Mouse (Mus musculus) CH12.LX (cell line): ENCODE results near the gene Tbcb. TPM values are rescaled to one million over a fixed set of nuclear protein-coding genes. Genes with fewer than 3 reads are reported as not detected.

Source experiments
- DNase-seq: peaks from one replicate; pipeline ENCODE4 v3.0.0-alpha.2; 2013; ENCODE audit errors: extremely low read depth
- H3K27ac ChIP-seq: 2 replicates; pipeline ENCODE4 v1.5.1; 2012; ENCODE audit warnings: low read depth, mild to moderate bottlenecking, control low read depth, moderate library complexity; ENCODE audit not compliant: insufficient read depth
- H3K27me3 ChIP-seq: replicated peaks from 2 replicates; pipeline ENCODE3; 2012; ENCODE audit warnings: inconsistent platforms
- H3K36me3 ChIP-seq, 2 experiments: replicated peaks in 1 of 2; 2 replicates each; pipeline versions ENCODE3 to v1.6.1; 2012; ENCODE audit warnings: inconsistent platforms in 1 of 2, low read length in 1 of 2, mild to moderate bottlenecking in 1 of 2, mixed read lengths in 1 of 2, moderate library complexity in 1 of 2; ENCODE audit not compliant: control insufficient read depth in 1 of 2, insufficient read depth in 1 of 2
- H3K4me1 ChIP-seq, 2 experiments: 2 replicates each; pipeline ENCODE4 v1.6.1; 2012; ENCODE audit warnings: inconsistent platforms in 1 of 2, moderate library complexity in 1 of 2; ENCODE audit not compliant: insufficient read depth in 2 of 2, control insufficient read depth in 1 of 2
- H3K4me2 ChIP-seq: 2 replicates; pipeline ENCODE4 v1.6.1; 2012; ENCODE audit warnings: low read depth, mild to moderate bottlenecking, control low read depth; ENCODE audit not compliant: poor library complexity, insufficient read depth, severe bottlenecking
- H3K4me3 ChIP-seq, 3 experiments: fragments of 150-350 bp in 1 of 3; sonication (generic) in 1 of 3; replicated peaks in 1 of 3; 2 replicates each; pipeline versions ENCODE3 to v1.5.1; 2011 to 2012; ENCODE audit warnings: low read depth in 2 of 3, low read length in 2 of 3, mild to moderate bottlenecking in 2 of 3, moderate library complexity in 2 of 3, control low read depth in 1 of 3, improper control_type of control experiment in 1 of 3, inconsistent platforms in 1 of 3, mixed read lengths in 1 of 3; ENCODE audit not compliant: poor library complexity in 1 of 3
- H3K79me2 ChIP-seq: replicated peaks from 2 replicates; pipeline ENCODE4 v1.6.1; 2012; ENCODE audit warnings: mild to moderate bottlenecking, moderate library complexity; ENCODE audit not compliant: control insufficient read depth, poor library complexity, insufficient read depth, severe bottlenecking; ENCODE audit errors: extremely low read depth
- H3K9ac ChIP-seq: 2 replicates; pipeline ENCODE4 v1.6.1; 2012; ENCODE audit warnings: low read depth, mild to moderate bottlenecking, control low read depth, moderate library complexity; ENCODE audit not compliant: insufficient read depth
- H3K9me3 ChIP-seq: replicated peaks from 2 replicates; pipeline ENCODE3; 2012; ENCODE audit warnings: low read length, inconsistent platforms, mixed read lengths
- CHD2 ChIP-seq: IDR thresholded peaks from 2 replicates; pipeline ENCODE4 v1.6.1; 2011; ENCODE audit warnings: low read length, improper control_type of control experiment
- CTCF ChIP-seq, 2 experiments: IDR thresholded peaks in 1 of 2; conservative IDR thresholded peaks in 1 of 2; 2 replicates each; pipeline ENCODE4 v1.5.1; 2011 to 2012; ENCODE audit warnings: low read depth in 2 of 2, low read length in 2 of 2, improper control_type of control experiment in 1 of 2, inconsistent platforms in 1 of 2, mild to moderate bottlenecking in 1 of 2, moderate library complexity in 1 of 2
- E2F4 ChIP-seq: IDR thresholded peaks from 2 replicates; pipeline ENCODE4 v1.6.1; 2011; ENCODE audit warnings: low read depth, low read length, improper control_type of control experiment; ENCODE audit not compliant: insufficient replicate concordance
- EP300 ChIP-seq: IDR thresholded peaks from 2 replicates; pipeline ENCODE4 v1.6.1; 2011; ENCODE audit warnings: low read length, improper control_type of control experiment
- ETS1 ChIP-seq: conservative IDR thresholded peaks from 2 replicates; pipeline ENCODE4 v1.6.1; 2012; ENCODE audit warnings: low read depth, mild to moderate bottlenecking, inconsistent platforms, low read length, improper control_type of control experiment, moderate library complexity
- HCFC1 ChIP-seq: IDR thresholded peaks from 2 replicates; pipeline ENCODE4 v1.6.1; 2012; ENCODE audit warnings: low read depth, mild to moderate bottlenecking, inconsistent platforms, low read length, improper control_type of control experiment
- IRF4 ChIP-seq: IDR thresholded peaks from 2 replicates; pipeline ENCODE4 v1.6.1; 2014; ENCODE audit warnings: low read depth, mild to moderate bottlenecking, inconsistent platforms, low read length, improper control_type of control experiment
- JUN ChIP-seq: IDR thresholded peaks from 2 replicates; pipeline ENCODE4 v1.6.1; 2011; ENCODE audit warnings: low read depth, mild to moderate bottlenecking, low read length, improper control_type of control experiment, moderate library complexity; ENCODE audit not compliant: insufficient read depth
- MEF2A ChIP-seq: IDR thresholded peaks from 2 replicates; pipeline ENCODE4 v1.6.1; 2014; ENCODE audit warnings: low read depth, mild to moderate bottlenecking, inconsistent platforms, low read length, improper control_type of control experiment, borderline replicate concordance
- MXI1 ChIP-seq: IDR thresholded peaks from 2 replicates; pipeline ENCODE4 v1.6.1; 2011; ENCODE audit warnings: mild to moderate bottlenecking, low read depth, low read length, improper control_type of control experiment
- NELFE ChIP-seq: IDR thresholded peaks from 2 replicates; pipeline ENCODE4 v1.6.1; 2011; ENCODE audit warnings: low read depth, low read length, improper control_type of control experiment
- POLR2A ChIP-seq: IDR thresholded peaks from 2 replicates; pipeline ENCODE4 v1.6.1; 2011; ENCODE audit warnings: low read depth, mild to moderate bottlenecking, improper control_type of control experiment, low read length
- RAD21 ChIP-seq: IDR thresholded peaks from 2 replicates; pipeline ENCODE4 v1.6.1; 2011; ENCODE audit warnings: low read depth, mild to moderate bottlenecking, low read length, improper control_type of control experiment, moderate library complexity
- SMC3 ChIP-seq: IDR thresholded peaks from 2 replicates; pipeline ENCODE4 v1.6.1; 2011; ENCODE audit warnings: low read depth, low read length, improper control_type of control experiment
- UBTF ChIP-seq: IDR thresholded peaks from 2 replicates; pipeline ENCODE4 v1.6.1; 2012; ENCODE audit warnings: low read depth, mild to moderate bottlenecking, inconsistent platforms, low read length, improper control_type of control experiment, moderate library complexity
- ZC3H11A ChIP-seq: IDR thresholded peaks from 2 replicates; pipeline ENCODE4 v1.6.1; 2012; ENCODE audit warnings: low read depth, mild to moderate bottlenecking, inconsistent platforms, low read length, improper control_type of control experiment
- dilution Hi-C: fragments of 300-500 bp; cut with MboI; formaldehyde crosslinking; loops from 2 replicates; pipeline ENCODE4 v1.14.3; 2020; ENCODE audit warnings: low sequenced_read_pairs; ENCODE audit not compliant: extremely low pct_unique_long_range_greater_than_20kb, extremely low pct_ligation_motif_present
- in situ Hi-C: fragments of 300-500 bp; cut with MboI; formaldehyde crosslinking; loops from 3 replicates; pipeline ENCODE4 v1.14.3; 2019; ENCODE audit warnings: low sequenced_read_pairs, low pct_ligation_motif_present, low pct_unique_long_range_greater_than_20kb, mixed read lengths
- polyA plus RNA-seq: library from polyadenylated mRNA; unstranded; fragments of >175 nt; gene quantifications from 2 replicates; pipeline ENCODE4 v1.2.1, GENCODE M21; 2012; ENCODE audit warnings: low read depth; ENCODE audit not compliant: insufficient read length
- total RNA-seq, 2 experiments: library from RNA; depleted of rRNA; stranded (reverse); fragments of 300-350 nt in 1 of 2; fragments of >200 nt in 1 of 2; gene quantifications; 2 replicates each; pipeline ENCODE4 v1.2.3; 2012 to 2014

Tbcb gene
- total and polyA plus RNA-seq, 3 experiments: 57.7 to 89.6 (median 79.9) TPM

DNA sequence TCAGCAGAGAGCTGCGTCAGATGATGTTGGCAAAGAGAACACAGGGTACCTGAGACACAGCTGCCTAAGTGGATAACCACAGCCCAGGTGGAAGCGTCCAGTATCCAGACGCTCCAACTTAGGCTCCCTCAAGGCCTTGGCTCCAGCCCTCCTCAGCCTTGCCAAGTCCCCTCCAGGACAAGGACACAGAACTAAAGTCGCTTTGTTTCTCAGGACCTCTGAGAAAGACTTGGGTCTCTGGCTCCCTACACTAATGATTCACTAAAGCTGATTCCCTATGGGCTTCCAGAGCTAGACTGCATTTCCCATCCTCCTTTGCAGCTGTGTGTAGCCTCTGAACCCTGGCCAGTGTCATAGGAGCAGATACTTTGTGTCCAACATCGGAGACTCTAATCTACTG lies 31.9 kb downstream of the Tbcb start:
- Histone ChIP-seq H3K4me3 (no peak overlapping the region), H3K9ac (no peak overlapping the region), H3K27me3 (no peaks in the 10 kb centered on the region), H3K9me3 (no peaks in the 10 kb centered on the region), H3K4me1 (peaks cover 4 to 20% of the 10 kb centered on the region in 2 experiments; a peak in 3 of 4 replicates), H3K27ac (no peak overlapping the region), H3K79me2 (no peaks in the 10 kb centered on the region), H3K36me3 (no peaks in the 10 kb centered on the region), H3K4me2 (no peak overlapping the region)
- TF ChIP-seq POLR2A (no peak), ZC3H11A (no peak), RAD21 (no peak), ETS1 (no peak), CHD2 (no peak), HCFC1 (no peak), JUN (no peak), MXI1 (no peak), EP300 (no peak)
- in situ Hi-C loops (no loop called here), dilution Hi-C loops (no loop called here)
- no peak for DNase-seq

DNA sequence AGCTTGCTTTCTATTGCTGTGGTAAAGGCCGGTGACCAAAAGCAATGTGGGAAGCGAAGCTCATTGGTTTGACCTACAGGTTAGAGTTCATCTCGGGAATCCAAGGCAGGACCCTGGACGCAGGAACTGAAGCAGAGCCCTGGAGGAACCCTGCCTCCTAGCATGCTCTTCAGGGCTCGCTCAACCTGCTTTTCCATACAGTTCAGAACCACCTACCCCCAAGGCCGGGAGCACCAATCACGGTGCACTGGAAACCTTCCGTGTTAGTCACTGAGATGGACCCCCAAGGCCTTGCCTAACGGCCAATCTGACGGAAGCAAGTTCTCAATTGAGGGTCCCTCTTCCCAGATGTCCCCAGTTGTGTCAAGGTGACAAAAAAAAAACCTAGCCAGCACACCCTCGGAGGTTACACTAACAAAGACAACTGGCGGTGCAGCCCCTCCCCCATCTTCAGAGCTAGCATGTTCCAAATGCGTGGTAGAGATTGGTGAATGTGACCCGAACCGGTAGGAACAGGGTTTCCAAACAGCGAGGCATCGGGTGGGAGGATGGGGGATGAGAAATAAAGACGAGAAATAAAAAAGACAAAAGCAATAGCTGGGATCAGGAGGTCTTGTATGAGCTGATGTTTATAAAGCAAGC lies 32.5 kb downstream of the Tbcb start:
- dilution Hi-C loops: no loop called here
- no peaks in the 10 kb centered on the region for H3K27me3 ChIP-seq
- H3K4me3 ChIP-seq: no peak overlapping the region
- H3K36me3 ChIP-seq: no peaks in the 10 kb centered on the region
- no peaks in the 10 kb centered on the region for H3K9me3 ChIP-seq
- DNase-seq: no peak
- peaks cover 4 to 22% of the 10 kb centered on the region in 2 experiments; a peak in 3 of 4 replicates for H3K4me1 ChIP-seq
- H3K27ac ChIP-seq: no peak overlapping the region
- in situ Hi-C loops: no loop called here
- TF ChIP-seq POLR2A (no peak), E2F4 (no peak)
- H3K9ac ChIP-seq: no peak overlapping the region
- H3K79me2 ChIP-seq: no peaks in the 10 kb centered on the region
- H3K4me2 ChIP-seq: no peak overlapping the region

DNA sequence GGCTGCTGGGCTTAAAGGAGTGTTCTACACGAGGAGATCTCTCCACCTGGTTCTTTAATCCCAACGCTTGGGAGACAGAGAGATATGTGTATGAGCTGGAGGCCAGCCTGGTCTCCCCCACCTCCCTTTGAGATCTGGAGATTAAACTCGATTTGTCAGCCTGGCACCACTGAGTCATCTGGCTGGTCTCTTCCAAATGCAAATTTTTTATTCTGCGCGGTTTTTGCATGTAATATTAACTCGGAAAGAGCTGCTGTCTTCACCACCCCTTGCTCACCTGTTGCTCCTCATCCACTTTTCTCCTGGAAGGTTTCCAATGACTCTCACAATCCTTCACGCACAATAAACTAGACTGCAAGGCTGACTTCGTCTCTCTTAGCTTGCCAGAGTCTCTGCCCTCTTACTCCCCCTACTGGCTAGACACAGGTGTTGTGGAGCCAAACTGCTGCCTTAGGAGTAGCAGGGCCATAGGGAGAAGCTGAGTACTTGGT lies 33.5 kb downstream of the Tbcb start, which contains the start of gene Capns1:
Gene Capns1, minus strand, starts transcription at position 331 of the 491 bp plus-strand sequence.
- H3K36me3 ChIP-seq: no peaks in the 10 kb centered on the region
- H3K4me2 ChIP-seq: no peak within 1 kb of the TSS
- no peaks in the 10 kb centered on the region for H3K27me3 ChIP-seq
- dilution Hi-C loops: no loop called here
- no peaks in the 10 kb centered on the region for H3K9me3 ChIP-seq
- H3K79me2 ChIP-seq: peaks cover 7% of the 10 kb centered on the region; the same call in 1 of the 2 replicates
- no peak within 1 kb of the TSS for H3K4me3 ChIP-seq
- TF ChIP-seq RAD21 (peak; percentile 51), NELFE (0 out of 2 replicates have a peak, but pooled peaks have one; percentile 13), E2F4 (no peak), IRF4 (peak; percentile 11; the same call in 1 of the 2 replicates), UBTF (no peak), MEF2A (no peak), SMC3 (peak; percentile 68), CTCF (conservative IDR thresholded peaks at IDR 0.05 in 1 of 2, IDR thresholded peaks at IDR 0.05 in 1 of 2; ENCODE audit: low read depth in 2 of 2, low read length in 2 of 2) (peak; percentile 76 to 83)
- peak; percentile 84 for DNase-seq
- no peak within 1 kb of the TSS for H3K27ac ChIP-seq
- in situ Hi-C loops: no loop called here
- no peak within 1 kb of the TSS for H3K9ac ChIP-seq
- H3K4me1 ChIP-seq: peaks cover 2 to 23% of the 10 kb centered on the region in 2 experiments; a peak in 3 of 4 replicates
